Mouse (Mus musculus): ENCODE results near the gene Zfp366. TPM values are rescaled to one million over a fixed set of nuclear protein-coding genes. Genes with fewer than 3 reads are reported as not detected.

Zfp366 gene
- polyA plus RNA-seq, 1 experiment = not detected

DNA sequence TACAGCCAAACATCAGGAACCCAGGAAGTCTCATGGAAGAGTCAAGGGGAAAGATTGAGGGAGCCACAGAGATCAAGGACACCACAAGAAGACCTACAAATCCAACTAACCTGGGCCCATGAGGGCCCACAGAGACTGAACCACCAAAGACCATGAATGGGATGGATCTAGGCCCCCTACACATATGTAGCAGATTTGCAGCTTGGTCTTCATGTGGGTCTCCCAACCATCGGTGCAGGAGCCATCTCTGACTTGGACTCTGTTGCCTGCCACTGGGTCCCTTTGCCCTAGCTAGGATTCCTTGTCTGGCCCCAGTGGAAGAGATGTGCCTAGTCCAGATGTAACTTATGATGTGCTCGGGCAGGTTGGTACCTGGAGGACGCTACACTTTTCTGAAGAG lies 87.4 kb downstream of the Zfp366 start:
- no peak overlapping the region for H3K4me3 ChIP-seq (ENCODE audit: low read depth, low read length)
- H3K9ac ChIP-seq (ENCODE audit: low read depth, poor library complexity, severe bottlenecking) = no peak overlapping the region
- H3K4me1 ChIP-seq (ENCODE audit: control insufficient read depth, insufficient read depth, low read length) = no peaks in the 10 kb centered on the region
- no peaks in the 10 kb centered on the region for H3K36me3 ChIP-seq (ENCODE audit: control insufficient read depth, insufficient read depth, low read length, poor library complexity, severe bottlenecking)
- H3K9me3 ChIP-seq (replicated peaks; ENCODE audit: control insufficient read depth, insufficient read depth, low read length, poor library complexity, severe bottlenecking) = no peaks in the 10 kb centered on the region
- no peak for TF ChIP-seq POLR2A (IDR thresholded peaks at IDR 0.05; ENCODE audit: insufficient read depth, low read length)
- no peak for TF ChIP-seq CTCF (IDR thresholded peaks at IDR 0.05; ENCODE audit: low read depth, low read length)
- TF ChIP-seq EP300 (IDR thresholded peaks at IDR 0.05; ENCODE audit: insufficient read depth, low read depth, low read length) = no peak
- H3K27ac ChIP-seq (ENCODE audit: insufficient read depth, low read length) = no peak overlapping the region
- no peaks in the 10 kb centered on the region for H3K27me3 ChIP-seq (ENCODE audit: control insufficient read depth, insufficient read depth, low read length, poor library complexity, severe bottlenecking)

DNA sequence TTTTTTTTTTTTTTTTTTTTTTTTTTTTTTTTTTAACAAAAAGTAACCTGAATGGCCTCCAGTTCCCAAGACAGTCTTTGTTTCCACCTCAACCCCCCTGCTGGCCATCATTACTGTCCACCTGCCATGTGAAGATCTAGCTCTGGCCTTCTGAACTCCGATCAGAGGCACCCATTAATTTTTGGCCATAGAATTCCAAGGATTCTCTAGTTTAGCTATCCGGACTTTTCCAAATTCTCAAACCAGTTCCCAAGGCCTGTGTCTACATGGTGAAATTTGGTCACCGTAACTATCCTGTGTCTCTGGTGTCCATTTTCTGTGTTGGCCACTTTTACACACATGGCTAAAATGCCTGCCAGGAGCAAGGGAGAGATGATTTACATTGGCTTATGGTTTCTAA lies 92.9 kb downstream of the Zfp366 start:
- no peaks in the 10 kb centered on the region for H3K4me1 ChIP-seq (ENCODE audit: control insufficient read depth, insufficient read depth, low read length)
- H3K27ac ChIP-seq (ENCODE audit: insufficient read depth, low read length) = no peak overlapping the region
- no peak overlapping the region for H3K9ac ChIP-seq (ENCODE audit: low read depth, poor library complexity, severe bottlenecking)
- no peaks in the 10 kb centered on the region for H3K9me3 ChIP-seq (replicated peaks; ENCODE audit: control insufficient read depth, insufficient read depth, low read length, poor library complexity, severe bottlenecking)
- H3K4me3 ChIP-seq (ENCODE audit: low read depth, low read length) = no peak overlapping the region
- no peak for TF ChIP-seq EP300 (IDR thresholded peaks at IDR 0.05; ENCODE audit: insufficient read depth, low read depth, low read length)
- no peak for TF ChIP-seq POLR2A (IDR thresholded peaks at IDR 0.05; ENCODE audit: insufficient read depth, low read length)
- TF ChIP-seq CTCF (IDR thresholded peaks at IDR 0.05; ENCODE audit: low read depth, low read length) = no peak
- H3K27me3 ChIP-seq (ENCODE audit: control insufficient read depth, insufficient read depth, low read length, poor library complexity, severe bottlenecking) = no peaks in the 10 kb centered on the region
- H3K36me3 ChIP-seq (ENCODE audit: control insufficient read depth, insufficient read depth, low read length, poor library complexity, severe bottlenecking) = no peaks in the 10 kb centered on the region

DNA sequence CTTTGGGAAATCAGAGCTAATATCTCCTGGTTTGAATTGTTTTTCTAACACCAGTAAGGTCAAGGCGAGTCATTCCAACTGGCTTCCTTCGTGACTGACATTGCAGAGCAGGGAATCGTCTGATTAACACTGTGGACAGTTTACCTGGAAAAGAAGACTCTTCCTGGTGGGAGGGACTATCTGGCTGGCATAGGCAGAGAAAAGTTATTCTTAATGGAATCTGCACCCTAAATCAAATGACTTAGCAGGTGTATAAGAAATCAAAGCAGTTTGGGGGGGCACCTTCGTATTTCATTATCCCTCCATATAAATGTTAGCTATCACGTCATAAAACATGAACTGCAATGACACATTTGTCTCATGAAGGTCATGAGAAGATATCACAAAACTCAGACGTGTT lies 93.9 kb downstream of the Zfp366 start:
- no peaks in the 10 kb centered on the region for H3K27me3 ChIP-seq (ENCODE audit: control insufficient read depth, insufficient read depth, low read length, poor library complexity, severe bottlenecking)
- H3K4me1 ChIP-seq (ENCODE audit: control insufficient read depth, insufficient read depth, low read length) = no peaks in the 10 kb centered on the region
- no peak overlapping the region for H3K4me3 ChIP-seq (ENCODE audit: low read depth, low read length)
- H3K27ac ChIP-seq (ENCODE audit: insufficient read depth, low read length) = no peak overlapping the region
- H3K9ac ChIP-seq (ENCODE audit: low read depth, poor library complexity, severe bottlenecking) = no peak overlapping the region
- TF ChIP-seq POLR2A (IDR thresholded peaks at IDR 0.05; ENCODE audit: insufficient read depth, low read length) = no peak
- no peak for TF ChIP-seq CTCF (IDR thresholded peaks at IDR 0.05; ENCODE audit: low read depth, low read length)
- no peak for TF ChIP-seq EP300 (IDR thresholded peaks at IDR 0.05; ENCODE audit: insufficient read depth, low read depth, low read length)
- H3K36me3 ChIP-seq (ENCODE audit: control insufficient read depth, insufficient read depth, low read length, poor library complexity, severe bottlenecking) = no peaks in the 10 kb centered on the region
- H3K9me3 ChIP-seq (replicated peaks; ENCODE audit: control insufficient read depth, insufficient read depth, low read length, poor library complexity, severe bottlenecking) = no peaks in the 10 kb centered on the region

DNA sequence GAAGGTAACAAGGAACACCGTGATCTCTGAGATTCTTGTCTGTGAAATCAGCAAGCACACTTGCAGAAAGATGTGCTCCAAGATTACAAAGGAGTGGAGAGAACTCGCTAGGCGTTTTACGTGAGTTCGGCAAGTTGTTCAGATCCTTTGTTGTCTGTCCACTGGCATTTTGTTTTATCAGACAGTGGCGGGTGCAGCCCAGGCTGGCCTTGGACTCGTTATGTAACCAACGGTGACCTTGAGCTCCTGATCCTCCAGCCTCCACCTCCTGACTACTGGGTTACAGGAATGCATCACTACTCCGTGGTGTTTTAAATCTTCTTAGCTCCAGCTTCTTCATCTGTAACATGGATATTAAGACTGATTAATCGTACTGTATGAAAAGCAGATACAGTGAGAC lies 94.7 kb downstream of the Zfp366 start:
- H3K9me3 ChIP-seq (replicated peaks; ENCODE audit: control insufficient read depth, insufficient read depth, low read length, poor library complexity, severe bottlenecking) = no peaks in the 10 kb centered on the region
- H3K4me3 ChIP-seq (ENCODE audit: low read depth, low read length) = no peak overlapping the region
- no peak overlapping the region for H3K9ac ChIP-seq (ENCODE audit: low read depth, poor library complexity, severe bottlenecking)
- H3K27me3 ChIP-seq (ENCODE audit: control insufficient read depth, insufficient read depth, low read length, poor library complexity, severe bottlenecking) = no peaks in the 10 kb centered on the region
- H3K4me1 ChIP-seq (ENCODE audit: control insufficient read depth, insufficient read depth, low read length) = no peaks in the 10 kb centered on the region
- no peaks in the 10 kb centered on the region for H3K36me3 ChIP-seq (ENCODE audit: control insufficient read depth, insufficient read depth, low read length, poor library complexity, severe bottlenecking)
- TF ChIP-seq POLR2A (IDR thresholded peaks at IDR 0.05; ENCODE audit: insufficient read depth, low read length) (no peak), CTCF (IDR thresholded peaks at IDR 0.05; ENCODE audit: low read depth, low read length) (no peak), EP300 (IDR thresholded peaks at IDR 0.05; ENCODE audit: insufficient read depth, low read depth, low read length) (no peak)
- no peak overlapping the region for H3K27ac ChIP-seq (ENCODE audit: insufficient read depth, low read length)

DNA sequence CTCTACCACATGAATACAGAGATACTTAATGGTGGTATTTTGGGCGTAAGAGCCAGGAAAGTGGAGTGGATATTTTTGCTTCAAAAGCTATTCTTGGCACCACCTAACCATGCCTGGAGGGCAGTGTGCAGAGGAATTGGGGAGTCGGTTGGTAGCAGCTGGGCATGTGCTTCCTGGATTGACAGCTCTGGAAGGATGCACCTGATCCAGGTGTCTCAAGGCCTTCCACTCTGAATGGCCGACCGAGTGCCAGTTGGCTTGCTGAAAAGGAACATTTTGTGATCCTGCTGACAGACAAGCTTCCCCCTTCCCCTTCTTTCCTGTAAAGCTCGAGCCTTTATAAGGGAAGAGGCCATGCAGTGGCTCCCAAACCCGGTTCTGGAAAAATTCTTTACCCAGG lies 98.3 kb downstream of the Zfp366 start:
- H3K4me3 ChIP-seq (ENCODE audit: low read depth, low read length) = no peak overlapping the region
- no peak for TF ChIP-seq CTCF (IDR thresholded peaks at IDR 0.05; ENCODE audit: low read depth, low read length)
- TF ChIP-seq POLR2A (IDR thresholded peaks at IDR 0.05; ENCODE audit: insufficient read depth, low read length) = no peak
- no peak for TF ChIP-seq EP300 (IDR thresholded peaks at IDR 0.05; ENCODE audit: insufficient read depth, low read depth, low read length)
- H3K9ac ChIP-seq (ENCODE audit: low read depth, poor library complexity, severe bottlenecking) = no peak overlapping the region
- H3K4me1 ChIP-seq (ENCODE audit: control insufficient read depth, insufficient read depth, low read length) = no peaks in the 10 kb centered on the region
- H3K36me3 ChIP-seq (ENCODE audit: control insufficient read depth, insufficient read depth, low read length, poor library complexity, severe bottlenecking) = no peaks in the 10 kb centered on the region
- H3K27ac ChIP-seq (ENCODE audit: insufficient read depth, low read length) = no peak overlapping the region
- H3K27me3 ChIP-seq (ENCODE audit: control insufficient read depth, insufficient read depth, low read length, poor library complexity, severe bottlenecking) = no peaks in the 10 kb centered on the region
- no peaks in the 10 kb centered on the region for H3K9me3 ChIP-seq (replicated peaks; ENCODE audit: control insufficient read depth, insufficient read depth, low read length, poor library complexity, severe bottlenecking)

DNA sequence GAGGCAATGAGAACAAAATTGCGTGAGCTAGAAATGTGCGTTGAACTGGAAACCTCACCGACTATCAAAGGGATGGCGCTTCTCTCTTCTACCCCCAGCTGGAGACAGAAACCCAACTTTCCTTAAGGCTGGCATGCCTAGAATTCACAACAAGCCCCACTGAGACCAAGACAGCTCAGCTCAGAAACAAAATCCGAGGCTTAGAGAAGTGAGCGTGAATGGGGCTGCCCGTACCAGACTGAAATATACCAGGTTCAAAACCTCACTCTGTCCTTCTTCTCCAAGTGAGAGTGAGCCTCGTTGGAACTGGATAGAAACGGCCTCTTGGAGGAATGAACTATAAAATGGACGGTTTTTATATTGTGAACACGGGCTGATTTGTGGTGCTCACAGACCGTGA lies 99.3 kb downstream of the Zfp366 start:
- TF ChIP-seq CTCF (IDR thresholded peaks at IDR 0.05; ENCODE audit: low read depth, low read length) (no peak), POLR2A (IDR thresholded peaks at IDR 0.05; ENCODE audit: insufficient read depth, low read length) (no peak), EP300 (IDR thresholded peaks at IDR 0.05; ENCODE audit: insufficient read depth, low read depth, low read length) (no peak)
- no peaks in the 10 kb centered on the region for H3K4me1 ChIP-seq (ENCODE audit: control insufficient read depth, insufficient read depth, low read length)
- H3K27ac ChIP-seq (ENCODE audit: insufficient read depth, low read length) = no peak overlapping the region
- H3K27me3 ChIP-seq (ENCODE audit: control insufficient read depth, insufficient read depth, low read length, poor library complexity, severe bottlenecking) = no peaks in the 10 kb centered on the region
- H3K9ac ChIP-seq (ENCODE audit: low read depth, poor library complexity, severe bottlenecking) = no peak overlapping the region
- H3K36me3 ChIP-seq (ENCODE audit: control insufficient read depth, insufficient read depth, low read length, poor library complexity, severe bottlenecking) = no peaks in the 10 kb centered on the region
- no peak overlapping the region for H3K4me3 ChIP-seq (ENCODE audit: low read depth, low read length)
- H3K9me3 ChIP-seq (replicated peaks; ENCODE audit: control insufficient read depth, insufficient read depth, low read length, poor library complexity, severe bottlenecking) = no peaks in the 10 kb centered on the region

All from ES-Bruce4 (cell line).